Comparison of ENCODE assay signal across 22 mouse cellular contexts in the genomic region with DNA sequence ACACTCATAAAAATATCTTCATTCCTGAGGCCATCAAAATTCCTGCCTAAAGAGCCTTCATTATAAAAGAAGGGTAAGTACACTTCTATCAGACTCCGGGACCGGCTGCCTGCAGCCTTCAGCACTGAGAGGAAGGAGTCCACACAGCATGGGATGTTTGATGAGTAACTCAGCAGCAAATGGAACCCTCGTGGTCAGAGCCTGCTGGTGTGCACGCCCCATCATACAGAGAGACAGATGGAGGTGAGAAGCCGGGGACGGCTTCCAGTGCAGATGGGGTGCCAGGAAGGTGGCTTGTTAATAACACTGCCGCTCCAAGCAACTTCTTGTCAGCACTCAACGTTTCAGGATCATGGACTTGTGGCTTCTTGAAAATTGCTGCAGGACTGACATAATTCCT.
"Had no signal": no experiment of that assay in that cellular context is flagged by ENCODE, and none has a peak within 500 bp of the region (broad histone marks: within the 10 kb centered on the region; RNA-seq: fewer than 3 reads in every experiment).

No protein-coding gene starts in this region.

- H3K36me3 ChIP-seq: kidney, embryonic 15.5 days; limb, embryonic 12.5 days; liver, embryonic 12.5 days; liver, embryonic 15.5 days; lung, embryonic 15.5 days; neural tube, embryonic 12.5 days had no signal

- ATAC-seq: liver, embryonic 12.5 days had no signal

- H3K9me3 ChIP-seq: kidney, embryonic 15.5 days; limb, embryonic 12.5 days; liver, embryonic 12.5 days; liver, embryonic 15.5 days; lung, embryonic 15.5 days; neural tube, embryonic 12.5 days had no signal

- DNase-seq: kidney, adult 8-10 months; kidney, postnatal 10 days; kidney, postnatal 36 days; layer of hippocampus, postnatal 36 days; liver; lung, adult 18-20 months; lung, postnatal 10 days; lung, postnatal 36 days; midbrain, embryonic 14.5 days; retina, postnatal 1 day; right cerebral cortex, postnatal 25 days; thymus, adult 18-20 months; thymus, postnatal 36 days had no signal

- H3K9ac ChIP-seq: kidney, embryonic 15.5 days; limb, embryonic 12.5 days; liver, embryonic 12.5 days; liver, embryonic 15.5 days; lung, embryonic 15.5 days; neural tube, embryonic 12.5 days had no signal

- H3K27ac ChIP-seq: kidney, embryonic 15.5 days; left cerebral cortex, adult 2 months; limb, embryonic 12.5 days; liver, embryonic 12.5 days; liver, embryonic 15.5 days; lung, embryonic 15.5 days; neural tube, embryonic 12.5 days had no signal

- H3K4me2 ChIP-seq: kidney, embryonic 15.5 days; limb, embryonic 12.5 days; liver, embryonic 12.5 days; liver, embryonic 15.5 days; lung, embryonic 15.5 days; midbrain, embryonic 11.5 days; neural tube, embryonic 12.5 days had no signal

- H3K4me3 ChIP-seq: kidney, embryonic 15.5 days; left cerebral cortex, adult 2 months; limb, embryonic 12.5 days; liver, embryonic 12.5 days; liver, embryonic 15.5 days; lung, embryonic 15.5 days; megakaryocyte, embryonic 14.5 days; neural tube, embryonic 12.5 days had no signal

- H3K27me3 ChIP-seq: kidney, embryonic 15.5 days; liver, embryonic 12.5 days; liver, embryonic 15.5 days; lung, embryonic 15.5 days; megakaryocyte, embryonic 14.5 days; neural tube, embryonic 12.5 days had no signal

- H3K4me1 ChIP-seq: kidney, embryonic 15.5 days; liver, embryonic 12.5 days; liver, embryonic 15.5 days; lung, embryonic 15.5 days; megakaryocyte, embryonic 14.5 days; neural tube, embryonic 12.5 days had no signal
